Mouse (Mus musculus) lung, postnatal 25 days (tissue): ENCODE measurements at regions not wholly inside any gene's neighbourhood (a gene's known extent, or its start where the extent isn't known, plus 50 kb on each side); places are given as distances from the start of the nearest gene placed in this dataset.

Experiments
- DNase-seq: peaks from one replicate; pipeline ENCODE4 v3.0.0; 2022; ENCODE audit warnings: low spot score

DNA sequence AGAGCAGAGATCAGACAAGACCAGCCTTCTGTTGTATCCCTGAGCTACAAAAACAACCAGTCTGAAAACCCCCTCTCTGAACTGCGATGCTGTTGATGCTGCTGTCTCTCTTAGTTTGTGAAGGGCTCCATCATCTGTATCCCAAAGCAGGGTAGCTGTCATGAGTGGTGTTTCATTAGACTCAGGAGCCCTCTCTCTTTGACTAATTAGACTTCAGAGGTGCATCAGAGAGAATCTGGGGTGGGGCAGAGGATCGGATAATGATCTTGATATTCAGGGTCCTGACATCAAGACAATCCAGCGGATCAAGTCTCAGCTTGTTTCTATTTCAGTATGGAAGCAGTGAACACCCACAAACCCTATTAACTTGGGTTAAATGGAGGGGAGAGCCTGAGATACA lies 70.6 kb upstream of the Slc24a4 start:
- no peak for DNase-seq

DNA sequence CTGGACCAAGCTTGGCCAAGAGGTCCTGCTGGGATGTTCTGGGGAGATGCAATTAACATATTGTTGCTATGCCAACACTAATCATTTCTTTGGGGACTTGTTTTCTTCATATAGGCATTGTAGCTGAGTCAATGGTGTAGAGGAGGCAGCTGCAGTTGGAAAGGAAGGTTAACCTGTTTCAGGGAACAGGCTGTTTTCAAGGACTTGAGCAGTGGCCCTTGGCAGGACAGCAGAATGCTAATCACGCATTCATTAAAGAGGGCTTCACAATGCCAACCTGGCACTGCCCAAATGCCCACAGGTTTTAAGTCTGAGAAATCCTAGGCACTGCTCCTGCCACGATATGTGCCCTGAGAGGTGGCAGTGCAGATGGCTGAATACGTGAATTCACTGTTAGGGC lies 70.1 kb upstream of the Slc24a4 start:
- no peak for DNase-seq

DNA sequence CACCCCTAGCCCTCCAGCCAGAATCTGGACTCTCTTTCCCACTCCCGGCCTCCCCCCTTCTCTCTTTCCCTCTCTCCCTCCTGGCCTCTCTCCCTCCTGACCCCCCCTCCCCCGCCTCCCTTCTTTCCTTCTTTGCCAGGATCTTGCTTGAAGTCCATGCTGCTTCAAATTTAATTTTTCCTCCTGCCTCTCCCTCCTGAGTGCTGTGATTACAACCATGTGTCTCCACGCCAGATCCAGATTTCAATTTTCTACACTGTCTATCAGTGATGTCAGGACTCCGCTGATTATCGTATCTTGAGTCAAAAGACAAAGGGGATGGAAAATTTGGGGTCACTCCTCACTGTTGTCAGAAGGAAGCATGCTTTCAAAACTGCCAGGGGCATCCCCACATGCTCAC lies 67.4 kb upstream of the Slc24a4 start:
- no peak for DNase-seq

DNA sequence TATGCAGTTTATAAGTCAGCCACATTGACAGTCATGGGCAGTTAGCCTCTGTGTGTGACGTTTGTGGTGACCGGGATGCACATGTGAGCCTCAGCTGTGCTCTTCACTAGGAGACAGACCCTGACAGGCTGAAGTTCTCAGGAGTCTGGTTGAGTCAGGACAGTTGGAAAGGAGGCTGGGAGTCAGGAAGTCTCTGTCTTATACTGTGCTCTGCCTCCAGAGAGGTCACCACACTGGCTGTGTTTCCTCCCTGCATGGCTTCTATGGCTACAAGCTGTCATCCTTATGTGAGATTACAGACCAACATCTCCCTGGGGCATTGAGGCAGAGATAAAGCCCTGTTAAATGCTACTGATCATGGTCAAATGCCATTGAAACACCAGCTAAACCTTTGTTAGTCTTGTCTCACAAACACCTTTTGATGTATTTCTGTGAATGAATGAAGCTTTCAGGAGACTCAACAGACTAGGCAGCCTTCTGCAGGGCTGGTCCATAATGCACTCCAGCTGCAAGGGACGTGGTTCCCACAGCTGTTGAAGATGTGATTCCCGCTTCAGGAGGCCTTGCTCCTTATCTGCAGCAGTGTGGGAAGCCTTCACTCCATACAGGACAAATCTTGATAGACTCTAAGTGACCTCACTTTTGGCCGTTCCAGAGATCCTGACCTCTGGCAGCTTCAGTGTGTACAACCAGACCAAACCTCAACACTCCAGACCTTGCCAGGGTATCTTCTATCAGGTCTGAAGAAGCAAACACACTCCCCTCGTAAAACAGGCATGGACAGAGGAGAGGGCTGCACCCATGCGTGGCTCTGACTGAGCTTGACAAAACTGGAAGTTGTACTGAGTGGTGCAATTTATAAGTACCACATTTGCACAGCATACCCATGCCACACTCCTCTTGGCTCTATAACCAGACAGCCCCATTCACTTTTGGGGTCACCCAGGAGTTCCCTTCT lies 66.6 kb upstream of the Slc24a4 start:
- no peak for DNase-seq

DNA sequence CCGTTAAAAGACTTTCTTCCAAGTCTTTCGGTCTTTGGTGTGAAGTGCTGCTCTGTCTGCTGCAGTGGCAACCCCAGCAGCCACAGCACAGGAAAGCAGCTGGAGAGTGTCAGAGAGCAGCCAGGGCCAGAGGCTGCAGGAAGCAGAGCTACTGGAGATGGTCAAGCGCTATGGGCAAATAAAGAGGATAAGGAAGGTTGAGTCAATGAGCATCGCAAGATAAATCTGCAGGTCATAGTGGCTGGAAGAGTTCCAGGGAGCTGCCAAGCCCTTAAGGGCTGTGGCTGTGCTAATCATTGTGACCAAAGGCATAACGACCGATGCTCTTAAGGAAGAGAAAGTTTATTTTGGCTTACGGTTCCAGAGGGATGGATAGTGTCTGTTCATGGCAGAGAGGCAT lies 65.9 kb upstream of the Slc24a4 start:
- no peak for DNase-seq

DNA sequence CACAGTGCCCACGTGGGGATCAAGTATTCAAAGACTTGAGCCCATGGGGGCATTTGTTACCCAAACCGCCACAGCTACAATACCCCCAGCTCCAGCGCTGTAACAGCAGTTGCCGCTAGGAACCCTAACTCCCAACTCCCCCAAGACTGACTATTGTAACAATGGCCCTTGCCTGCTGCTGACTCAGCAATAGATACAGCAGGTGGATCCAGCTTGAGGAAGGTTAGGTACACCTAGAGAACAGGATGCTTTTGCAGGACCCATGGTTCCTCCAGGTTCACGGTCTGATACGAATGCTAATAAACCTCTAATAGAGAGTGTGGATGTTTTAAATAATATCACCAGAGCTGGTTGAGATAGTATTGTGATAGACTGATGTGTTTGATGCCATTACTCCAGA lies 65.3 kb upstream of the Slc24a4 start:
- DNase-seq = no peak

DNA sequence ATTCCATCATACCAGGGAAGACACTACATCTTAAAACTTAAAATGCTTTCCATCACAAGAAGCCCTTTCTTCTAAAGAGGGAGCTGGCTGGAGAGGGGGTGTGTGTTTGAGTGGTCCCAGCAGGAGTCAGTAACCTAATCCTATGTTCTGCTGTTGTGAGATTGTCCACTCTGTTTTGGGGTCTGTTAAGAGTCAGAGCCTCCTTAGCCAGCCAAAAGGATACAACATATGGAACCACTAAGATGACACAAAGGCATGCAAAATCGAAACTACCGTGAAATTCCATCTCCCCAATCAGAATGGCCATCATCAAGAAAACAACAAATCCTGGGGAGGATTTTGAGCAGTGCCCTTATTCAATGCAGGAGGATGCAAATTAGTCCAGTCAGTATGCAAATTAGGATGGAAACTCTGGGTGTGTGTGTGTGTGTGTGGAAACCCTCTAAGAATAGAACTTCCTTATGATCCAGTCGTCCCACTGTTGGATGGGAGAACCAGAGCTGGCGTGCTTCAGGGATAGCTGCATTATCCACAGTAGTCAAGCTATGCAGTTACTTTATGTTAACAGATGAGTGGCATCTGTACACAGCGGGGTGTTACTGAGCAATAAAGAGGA lies 63.7 kb upstream of the Slc24a4 start:
- no peak for DNase-seq

DNA sequence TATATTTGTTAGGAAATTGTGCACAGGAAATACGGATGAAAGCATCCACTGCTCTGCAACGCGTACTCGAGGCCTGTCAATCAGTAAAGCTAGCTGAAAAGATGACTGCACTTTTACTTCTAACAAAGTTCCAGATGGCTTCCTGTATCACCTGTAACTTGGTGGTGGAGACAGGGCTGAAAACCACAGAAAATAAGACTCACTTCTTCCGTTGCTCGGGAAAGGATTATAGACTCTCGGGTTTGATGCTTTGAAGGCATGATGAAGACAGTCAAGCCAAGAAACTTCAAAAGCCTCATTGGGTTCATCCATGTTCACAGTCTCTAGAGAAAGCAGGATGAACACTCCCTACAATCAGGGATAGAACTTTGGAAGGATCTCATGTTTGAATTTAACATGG lies 60.8 kb upstream of the Slc24a4 start:
- DNase-seq = no peak

DNA sequence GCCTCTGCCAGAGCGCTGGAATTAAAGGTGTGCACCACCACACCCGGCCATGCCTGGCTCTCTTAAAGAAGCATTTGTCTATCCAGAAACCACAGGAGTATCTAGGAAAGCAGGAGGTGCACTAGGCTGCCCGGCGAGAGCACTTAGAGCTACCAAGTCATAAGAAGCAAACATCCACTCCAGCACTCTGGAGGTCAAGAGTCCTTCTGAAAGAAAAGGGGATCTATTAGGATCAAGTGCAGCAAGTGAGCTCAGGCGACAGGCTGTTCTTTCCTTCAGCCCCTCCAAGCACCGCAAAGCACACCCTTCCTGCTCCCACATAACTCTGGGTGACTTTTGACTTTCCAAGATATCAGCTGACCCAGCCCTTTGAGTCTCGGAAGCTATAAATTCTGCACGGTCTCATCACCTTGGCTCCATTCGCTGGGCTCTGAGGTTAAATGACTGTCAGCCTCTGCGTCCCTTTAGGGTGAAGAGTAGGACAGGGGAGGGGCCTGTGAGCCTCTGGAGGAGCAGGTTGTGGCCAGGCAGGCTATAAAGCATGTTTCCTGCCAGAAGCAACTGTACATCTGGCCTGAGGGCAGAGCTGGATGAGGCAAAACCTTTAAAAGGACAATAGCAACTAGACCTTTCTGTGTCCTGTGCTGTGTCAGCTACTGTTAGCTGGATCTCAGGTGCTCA lies 58.9 kb upstream of the Slc24a4 start:
- peak; percentile 70 for DNase-seq

DNA sequence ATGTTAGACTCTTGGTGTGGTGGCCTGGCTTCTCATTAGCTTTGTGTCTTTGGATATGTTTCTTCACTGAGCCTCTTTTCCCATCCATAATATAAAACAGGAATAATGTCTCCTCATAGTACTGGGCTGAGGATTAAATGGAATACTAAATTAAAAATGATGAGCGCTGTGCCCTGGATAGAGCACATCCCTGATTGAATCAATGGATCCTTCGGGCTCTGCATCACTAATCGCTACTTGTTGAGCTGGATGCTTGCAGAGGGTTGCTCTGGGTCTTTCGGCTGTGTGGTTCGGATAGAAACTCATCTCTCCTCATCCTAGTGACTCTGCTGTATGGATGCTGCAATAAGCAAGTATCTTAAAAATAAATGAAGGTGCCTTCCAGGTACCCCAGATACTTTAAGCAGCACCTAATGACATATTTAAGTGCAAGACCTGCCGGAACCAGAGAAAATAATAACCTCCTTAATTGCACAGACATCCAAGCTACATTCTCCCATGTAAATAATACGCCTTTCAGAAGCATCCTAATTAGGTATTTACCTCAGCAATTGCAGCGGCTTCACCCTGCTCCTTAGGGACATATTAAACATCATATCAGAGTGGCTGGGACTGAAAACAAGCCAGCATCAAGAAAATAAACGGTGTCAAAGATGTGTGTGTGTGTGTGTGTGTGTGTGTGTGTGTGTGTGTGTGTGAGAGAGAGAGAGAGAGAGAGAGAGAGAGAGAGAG lies 56.5 kb upstream of the Slc24a4 start:
- DNase-seq = no peak

DNA sequence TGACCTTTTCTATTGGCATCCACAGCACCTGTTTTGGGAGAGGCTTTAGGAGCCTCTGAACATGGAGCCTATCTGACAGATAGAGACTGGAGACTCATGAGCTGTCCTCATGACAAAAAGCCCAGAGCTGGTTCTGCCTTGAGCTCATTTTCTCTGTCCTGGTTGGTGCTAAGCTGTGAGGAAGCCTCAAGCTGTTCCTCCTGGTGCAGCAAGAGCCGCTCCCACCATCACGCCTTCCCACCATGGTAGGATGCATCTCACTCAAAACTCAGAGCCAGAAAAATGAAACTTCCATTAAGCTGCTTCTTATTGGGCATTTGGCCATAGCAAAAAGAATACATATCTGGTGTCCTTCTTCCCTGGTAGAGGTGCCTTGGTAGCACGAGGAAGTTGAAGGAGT lies 55.0 kb upstream of the Slc24a4 start:
- DNase-seq = no peak

DNA sequence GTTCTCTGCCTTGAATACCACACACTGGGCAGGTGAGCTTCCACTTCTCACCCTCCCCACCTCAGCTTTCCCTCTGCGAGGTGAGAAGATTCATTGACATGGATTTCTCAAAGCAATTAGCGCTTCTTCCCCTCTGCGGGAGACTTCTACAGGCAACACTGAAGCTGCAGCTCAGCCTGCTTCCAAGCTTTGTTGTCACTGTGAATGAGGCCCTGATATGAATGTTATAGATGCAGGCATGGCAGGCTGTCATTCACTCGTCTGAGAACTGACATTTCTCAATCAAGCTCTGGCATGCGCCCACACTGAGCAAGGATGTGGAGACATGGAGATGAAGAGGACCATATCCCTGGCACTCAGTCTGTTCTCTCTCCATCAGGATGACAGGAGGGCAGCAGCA lies 52.2 kb upstream of the Slc24a4 start:
- no peak for DNase-seq
